Mouse (Mus musculus) neural tube, embryonic 11.5 days (tissue): ENCODE measurements around the gene Rasgef1b. TPM values are rescaled to one million over a fixed set of nuclear protein-coding genes. Genes with fewer than 3 reads are reported as not detected.

Experiments used
- ATAC-seq: fragments of 200-750 bp; cut with Nextera tagmentation; 2 replicates; pipeline ENCODE4 v1.8.0; 2017; ENCODE audit warnings: moderate number of reproducible peaks, mild to moderate bottlenecking, moderate TSS enrichment, moderate library complexity; ENCODE audit not compliant: insufficient read depth, low FRiP score, low TSS enrichment
- DNase-seq: peaks from one replicate; pipeline ENCODE4 v3.0.0-alpha.2; 2015; ENCODE audit warnings: low spot score
- H3K27ac ChIP-seq: fragments of 300-500 bp; sonication (generic); 2 replicates; pipeline ENCODE4 v1.5.1; 2014; ENCODE audit warnings: low read depth, mild to moderate bottlenecking, low read length
- H3K27me3 ChIP-seq: fragments of 300-500 bp; sonication (generic); 2 replicates; pipeline ENCODE4 v1.6.1; 2014; ENCODE audit warnings: mild to moderate bottlenecking, low read length, mixed read lengths; ENCODE audit not compliant: control insufficient read depth, insufficient read depth
- H3K36me3 ChIP-seq: fragments of 300-500 bp; sonication (generic); 2 replicates; pipeline ENCODE4 v1.6.1; 2014; ENCODE audit warnings: mild to moderate bottlenecking, low read length, moderate library complexity, mixed read lengths; ENCODE audit not compliant: control insufficient read depth, insufficient read depth
- H3K4me1 ChIP-seq: fragments of 300-500 bp; sonication (generic); 2 replicates; pipeline ENCODE4 v1.6.1; 2014; ENCODE audit warnings: low read length, mixed read lengths; ENCODE audit not compliant: control insufficient read depth, insufficient read depth
- H3K4me2 ChIP-seq: fragments of 300-500 bp; sonication (generic); 2 replicates; pipeline ENCODE4 v1.6.1; 2014; ENCODE audit warnings: low read depth, mild to moderate bottlenecking, moderate library complexity
- H3K4me3 ChIP-seq: fragments of 300-500 bp; sonication (generic); 2 replicates; pipeline ENCODE4 v1.5.1; 2014; ENCODE audit warnings: low read depth, low read length
- H3K9ac ChIP-seq: fragments of 300-500 bp; sonication (generic); 2 replicates; pipeline ENCODE4 v1.6.1; 2014; ENCODE audit warnings: mild to moderate bottlenecking, low read length
- H3K9me3 ChIP-seq: fragments of 300-500 bp; sonication (generic); 2 replicates; pipeline ENCODE4 v1.6.1; 2016; ENCODE audit warnings: low read length; ENCODE audit not compliant: control insufficient read depth
- WGBS: fragments of 180-500 bp; shearing (Covaris S2); extraction: QIAGEN DNeasy Blood & Tissue Kit; methylation state at CpG from one replicate; pipeline ENCODE4 v1.1.7; 2014; 5-methylcytosine and 5-hydroxymethylcytosine counted together
- polyA plus RNA-seq: library from polyadenylated mRNA; unstranded; fragments of >200 nt; fragmentation: Nextera tagmentation; extraction: Ambion mirVana; gene quantifications from 2 replicates; pipeline ENCODE4 v1.2.1, GENCODE M21; 2014

The Rasgef1b gene
- 19.9 and 20.7 TPM in 2 replicates for polyA plus RNA-seq

- Histone ChIP-seq H3K27me3 (0 out of 2 replicates have a peak, but pooled peaks cover 7% of the 10 kb centered on the region), H3K27ac (0 out of 2 replicates have a peak within 1 kb of the TSS, but pooled peaks have one; percentile 14), H3K9me3 (no peaks in the 10 kb centered on the region), H3K4me3 (peak within 1 kb of the TSS; percentile 58), H3K9ac (peak within 1 kb of the TSS; percentile 50), H3K36me3 (no peaks in the 10 kb centered on the region), H3K4me1 (peaks cover 12% of the 10 kb centered on the region), H3K4me2 (peak within 1 kb of the TSS; percentile 99)
- ATAC-seq (peak; percentile 90), DNase-seq (peak; percentile 89)
- 0% methylated on average over 50 of the region's 53 CpGs for WGBS
Observed at GRCm38 (mm10) chr5:99728649-99729212, at the start of gene Rasgef1b. TSS of gene Rasgef1b (minus strand) at chr5:99729065.

- no peaks in the 10 kb centered on the region for H3K36me3 ChIP-seq
- H3K4me3 ChIP-seq: no peak overlapping the region
- 85% methylated on average over 16 of the region's 16 CpGs for WGBS
- H3K4me1 ChIP-seq: no peaks in the 10 kb centered on the region
- no peak for DNase-seq
- H3K27ac ChIP-seq: no peak overlapping the region
- H3K4me2 ChIP-seq: no peak overlapping the region
- no peak overlapping the region for H3K9ac ChIP-seq
- no peak for ATAC-seq
- H3K9me3 ChIP-seq: no peaks in the 10 kb centered on the region
- H3K27me3 ChIP-seq: no peaks in the 10 kb centered on the region
Observed at GRCm38 (mm10) chr5:99775342-99775741, 46.5 kb upstream of the Rasgef1b start.

GRCm38 (mm10) chr5:99773265-99773664, 44.4 kb upstream of the Rasgef1b start:
- WGBS: 87% methylated on average over 9 of the region's 9 CpGs
- H3K4me1 ChIP-seq: no peaks in the 10 kb centered on the region
- no peaks in the 10 kb centered on the region for H3K27me3 ChIP-seq
- ATAC-seq (no peak), DNase-seq (no peak)
- H3K4me2 ChIP-seq: no peak overlapping the region
- H3K9me3 ChIP-seq: no peaks in the 10 kb centered on the region
- H3K4me3 ChIP-seq: no peak overlapping the region
- no peak overlapping the region for H3K27ac ChIP-seq
- H3K36me3 ChIP-seq: no peaks in the 10 kb centered on the region
- H3K9ac ChIP-seq: no peak overlapping the region

GRCm38 (mm10) chr5:99764246-99764645, 35.4 kb upstream of the Rasgef1b start:
- Histone ChIP-seq H3K27ac (no peak overlapping the region), H3K9me3 (no peaks in the 10 kb centered on the region), H3K36me3 (no peaks in the 10 kb centered on the region), H3K4me3 (no peak overlapping the region), H3K4me2 (no peak overlapping the region), H3K27me3 (no peaks in the 10 kb centered on the region), H3K9ac (no peak overlapping the region), H3K4me1 (no peaks in the 10 kb centered on the region)
- ATAC-seq (no peak), DNase-seq (no peak)
- 88% methylated on average over 3 of the region's 3 CpGs for WGBS

- DNase-seq (no peak), ATAC-seq (no peak)
- no peaks in the 10 kb centered on the region for H3K4me1 ChIP-seq
- H3K9ac ChIP-seq: no peak overlapping the region
- no peak overlapping the region for H3K4me3 ChIP-seq
- no peak overlapping the region for H3K27ac ChIP-seq
- H3K27me3 ChIP-seq: no peaks in the 10 kb centered on the region
- H3K36me3 ChIP-seq: no peaks in the 10 kb centered on the region
- no peaks in the 10 kb centered on the region for H3K9me3 ChIP-seq
- no peak overlapping the region for H3K4me2 ChIP-seq
- 61% methylated on average over 5 of the region's 5 CpGs for WGBS
Observed at GRCm38 (mm10) chr5:99758859-99759258, 30.0 kb upstream of the Rasgef1b start.

- WGBS: 84% methylated on average over 12 of the region's 12 CpGs
Observed at GRCm38 (mm10) chr5:99753843-99754242, 25.0 kb upstream of the Rasgef1b start.

GRCm38 (mm10) chr5:99753368-99753767, 24.5 kb upstream of the Rasgef1b start:
- Histone ChIP-seq H3K4me3 (no peak overlapping the region), H3K9ac (no peak overlapping the region), H3K9me3 (no peaks in the 10 kb centered on the region), H3K36me3 (no peaks in the 10 kb centered on the region), H3K27me3 (no peaks in the 10 kb centered on the region), H3K4me1 (no peaks in the 10 kb centered on the region), H3K4me2 (no peak overlapping the region), H3K27ac (no peak overlapping the region)
- DNase-seq (no peak), ATAC-seq (no peak)
- WGBS: 80% methylated on average over 13 of the region's 13 CpGs

More at GRCm38 (mm10) chr5:99753843-99754242, 25.0 kb upstream of the Rasgef1b start:
- Histone ChIP-seq H3K27me3 (no peaks in the 10 kb centered on the region), H3K27ac (no peak overlapping the region), H3K36me3 (no peaks in the 10 kb centered on the region), H3K4me3 (no peak overlapping the region), H3K4me2 (no peak overlapping the region), H3K4me1 (no peaks in the 10 kb centered on the region), H3K9me3 (no peaks in the 10 kb centered on the region), H3K9ac (no peak overlapping the region)
- ATAC-seq (no peak), DNase-seq (no peak)

GRCm38 (mm10) chr5:99752670-99753231, 23.9 kb upstream of the Rasgef1b start:
- Histone ChIP-seq H3K27me3 (no peaks in the 10 kb centered on the region), H3K4me2 (no peak overlapping the region), H3K9me3 (no peaks in the 10 kb centered on the region), H3K36me3 (no peaks in the 10 kb centered on the region), H3K27ac (no peak overlapping the region), H3K4me1 (no peaks in the 10 kb centered on the region), H3K4me3 (no peak overlapping the region), H3K9ac (no peak overlapping the region)
- ATAC-seq (no peak), DNase-seq (no peak)
- WGBS: 77% methylated on average over 5 of the region's 5 CpGs

- H3K36me3 ChIP-seq: no peaks in the 10 kb centered on the region
- no peaks in the 10 kb centered on the region for H3K9me3 ChIP-seq
- no peaks in the 10 kb centered on the region for H3K27me3 ChIP-seq
- no peak overlapping the region for H3K9ac ChIP-seq
- no peak overlapping the region for H3K4me2 ChIP-seq
- DNase-seq (no peak), ATAC-seq (no peak)
- WGBS: 83% methylated on average over 10 of the region's 10 CpGs
- H3K27ac ChIP-seq: no peak overlapping the region
- H3K4me1 ChIP-seq: no peaks in the 10 kb centered on the region
- no peak overlapping the region for H3K4me3 ChIP-seq
Observed at GRCm38 (mm10) chr5:99748417-99748816, 19.6 kb upstream of the Rasgef1b start.
